Mouse (Mus musculus): ENCODE results near the gene Olfr1087.
"Not testable (repeated sequence)": the region's sequence is repeated elsewhere in the genome, so short reads cannot be mapped to it uniquely, and the experiment has no call there.

The Olfr1087 gene

GRCm38 (mm10) chr2:86698295-86698694 lies at the start of gene Olfr1087:
Olfr1087 (minus strand) TSS chr2:86698395.
- no peak for DNase-seq (ENCODE audit: low read depth in 1 of 2, low spot score in 2 of 2)

GRCm38 (mm10) chr2:86733601-86734000 lies 35.4 kb upstream of the Olfr1087 start, which contains the start of gene Olfr1089:
Olfr1089 (minus strand) TSS chr2:86733701.
- DNase-seq (ENCODE audit: low read depth in 1 of 2, low spot score in 2 of 2), result no peak

- no peak for DNase-seq (ENCODE audit: low read depth in 1 of 2, low spot score in 2 of 2)
Measured at GRCm38 (mm10) chr2:86679992-86680391, 18.2 kb downstream of the Olfr1087 start, which contains the start of gene Olfr1086. Olfr1086 (minus strand) TSS chr2:86680092.

DNA sequence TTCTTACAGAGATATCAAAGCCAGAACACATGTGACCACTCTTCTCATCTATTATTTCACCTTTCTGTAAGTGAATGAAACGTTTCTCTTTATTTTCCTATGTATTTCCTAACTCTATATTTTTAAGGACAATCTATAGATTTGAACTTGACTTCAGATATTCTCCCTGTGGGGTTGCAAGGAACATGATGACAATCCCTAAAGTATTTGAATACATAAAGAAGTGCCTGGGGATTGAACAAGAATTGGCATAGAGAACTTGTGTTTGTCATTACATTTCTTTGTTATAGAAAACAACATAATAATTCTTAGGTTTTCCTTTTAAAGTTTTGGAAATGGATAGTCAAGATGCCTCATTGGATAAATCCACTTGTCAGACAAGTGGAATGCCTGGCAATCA lies 36.3 kb downstream of the Olfr1087 start, which contains the start of gene Olfr1085:
Gene Olfr1085 (minus strand): TSS at position 101 of the 400 bp plus-strand sequence.
- no peak for DNase-seq (ENCODE audit: low read depth in 1 of 2, low spot score in 2 of 2)

GRCm38 (mm10) chr2:86639625-86640024 lies 58.6 kb downstream of the Olfr1087 start, which contains the start of gene Olfr1084:
Olfr1084 (minus strand) TSS chr2:86639725.
- not testable (repeated sequence) for DNase-seq (ENCODE audit: low read depth in 1 of 2, low spot score in 2 of 2)

Data from monocyte, adult 2 months (primary cell).